Mouse (Mus musculus) neutrophil, adult 83 days (primary cell): ENCODE measurements around the gene Gm28827. TPM values are rescaled to one million over a fixed set of nuclear protein-coding genes. Genes with fewer than 3 reads are reported as not detected.

Source experiments
- total RNA-seq, 2 experiments: library from RNA; stranded (reverse); gene quantifications; one replicate each; pipeline ENCODE4 v1.2.4; 2023

Gene Gm28827
- total RNA-seq, result not detected

GRCm38 (mm10) chrY:83030647-83031046, at the start of gene Gm28827:
Gene Gm28827 (plus strand): TSS chrY:83030947.

